Mouse (Mus musculus): ENCODE data around the gene Rbms1.

The Rbms1 gene

DNA sequence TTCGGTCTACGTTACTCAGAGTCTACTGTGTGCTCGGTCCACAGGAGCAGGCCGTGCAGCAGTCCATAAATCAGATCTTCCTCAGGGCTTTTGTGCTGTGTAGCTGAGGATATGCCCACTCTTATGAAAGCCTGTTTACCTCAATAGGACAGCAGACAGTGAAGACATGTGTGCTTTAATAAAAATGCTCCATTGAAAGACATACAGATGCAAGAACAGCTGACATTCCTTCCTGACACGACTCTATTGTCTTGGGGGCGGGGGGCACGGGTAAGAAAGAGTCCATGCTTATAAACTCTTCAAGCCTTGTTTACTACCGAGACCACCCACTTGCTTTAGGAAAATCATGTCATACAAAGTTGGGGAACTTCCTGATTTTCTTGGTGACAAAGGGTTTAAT, 196.6 kb downstream of the Rbms1 start:
- no peak for DNase-seq (ENCODE audit: low read depth)

DNA sequence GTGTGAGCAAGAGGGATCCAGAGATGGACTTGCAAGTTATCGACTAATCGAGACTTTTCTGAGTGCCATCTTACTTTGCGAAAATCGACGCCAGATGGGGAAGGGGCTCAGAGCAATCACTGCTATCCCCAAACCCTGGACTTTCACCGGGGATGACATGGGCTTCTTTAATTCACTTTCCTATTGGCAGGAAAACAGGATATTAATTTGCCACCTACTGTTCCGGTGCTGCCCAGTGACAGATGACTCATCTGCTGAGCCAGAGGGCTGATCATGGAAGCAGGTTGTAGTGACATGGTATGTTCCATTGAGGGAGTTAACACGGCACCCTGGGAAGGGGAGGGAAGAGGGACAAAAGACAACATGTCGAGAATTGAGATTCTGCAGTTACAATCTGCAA, 206.8 kb downstream of the Rbms1 start:
- DNase-seq (ENCODE audit: low read depth) = no peak

DNA sequence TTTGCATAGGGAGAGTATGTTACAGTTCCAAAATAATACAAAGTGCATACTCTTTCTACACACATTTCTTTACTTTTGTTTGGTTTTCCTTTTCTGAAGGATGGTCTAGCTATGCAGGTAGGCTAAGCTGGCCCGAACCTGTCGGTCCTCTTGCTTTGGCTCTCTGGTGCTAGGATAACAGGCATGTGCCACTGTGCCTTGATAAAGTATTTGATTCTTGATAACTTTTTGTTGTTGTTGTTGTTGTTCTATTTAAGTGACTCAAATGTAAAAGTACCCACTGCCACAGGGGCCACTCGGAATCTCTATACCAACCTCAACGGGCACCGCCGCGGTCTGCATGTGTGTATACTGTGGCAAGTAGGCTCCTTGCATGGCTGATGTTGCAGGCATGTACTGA, 207.9 kb downstream of the Rbms1 start:
- no peak for DNase-seq (ENCODE audit: low read depth)

DNA sequence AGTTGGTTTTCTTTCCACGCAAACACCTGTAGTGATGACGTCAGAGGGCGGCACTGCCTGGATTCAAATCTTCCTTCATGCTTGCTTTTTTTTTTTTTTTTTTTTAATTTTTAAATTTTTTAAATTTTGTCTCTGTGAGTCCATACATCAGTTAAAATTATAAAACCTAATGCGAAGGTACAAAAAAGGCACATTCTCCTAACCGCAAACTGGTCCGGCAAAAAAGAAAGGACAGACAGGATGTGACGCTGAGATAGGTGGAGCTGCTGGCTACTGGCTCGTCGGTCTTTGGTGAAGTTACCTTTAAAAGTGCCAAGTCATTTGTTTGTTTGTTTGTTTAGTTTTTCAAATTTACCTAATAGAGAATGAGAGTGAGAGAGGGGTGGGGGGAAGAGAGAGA, 211.7 kb downstream of the Rbms1 start:
- DNase-seq (ENCODE audit: low read depth) = no peak

DNA sequence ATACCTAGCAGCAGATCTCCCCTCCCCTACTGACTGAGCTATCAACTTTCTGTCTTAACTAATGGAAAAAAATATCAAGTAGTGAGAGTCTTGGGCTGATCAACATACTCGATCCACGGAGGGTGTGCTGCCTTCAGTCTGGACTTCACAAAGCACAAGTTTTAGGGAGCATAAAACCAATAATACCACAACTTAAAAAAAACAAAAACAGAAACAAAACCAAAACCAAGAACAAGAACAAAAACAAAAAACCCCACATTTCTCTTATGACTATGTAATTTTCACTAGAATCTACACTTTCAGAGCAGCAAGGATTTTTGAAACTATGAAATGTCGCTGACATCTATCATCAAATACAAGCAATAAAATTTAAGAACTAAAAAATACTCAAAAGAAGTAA, 212.4 kb downstream of the Rbms1 start:
- peak; percentile 40 for DNase-seq (ENCODE audit: low read depth)

DNA sequence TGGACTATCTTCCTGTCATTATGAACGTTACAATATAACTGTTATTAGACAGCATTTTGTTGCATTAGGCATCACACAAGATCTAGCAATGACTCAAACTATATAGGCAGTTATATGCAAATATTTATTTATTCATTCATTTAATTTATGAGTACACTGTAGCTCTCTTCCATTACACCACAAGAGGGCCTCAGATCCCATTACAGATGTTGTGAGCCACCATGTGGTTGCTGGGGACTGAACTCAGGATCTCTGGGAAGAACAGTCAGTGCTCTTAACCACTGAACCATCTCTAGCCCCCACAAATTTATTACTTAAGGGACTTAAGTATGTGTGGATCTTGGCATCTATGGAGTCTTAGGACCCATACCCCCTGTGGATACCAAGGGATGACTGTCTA, 214.4 kb downstream of the Rbms1 start:
- no peak for DNase-seq (ENCODE audit: low read depth)

DNA sequence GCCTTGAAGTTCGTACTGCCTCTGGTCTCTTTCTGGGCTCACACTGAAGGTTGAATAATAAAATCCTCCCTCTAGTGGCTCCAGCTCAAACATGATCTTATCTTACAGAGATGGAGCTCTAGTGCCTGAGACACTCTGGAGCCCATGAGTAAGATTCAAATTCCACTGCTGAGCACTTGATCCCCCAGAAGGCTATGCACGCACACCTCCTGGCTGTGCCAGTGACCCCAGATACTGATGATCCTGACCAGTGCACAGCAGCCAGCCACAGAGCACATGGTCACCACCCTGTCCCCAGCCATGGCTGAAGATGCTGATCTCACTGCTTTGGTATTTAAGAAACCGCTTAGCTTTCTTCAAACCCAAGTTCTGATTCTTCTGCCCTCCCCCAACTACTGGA, 215.4 kb downstream of the Rbms1 start:
- DNase-seq (ENCODE audit: low read depth) = no peak

DNA sequence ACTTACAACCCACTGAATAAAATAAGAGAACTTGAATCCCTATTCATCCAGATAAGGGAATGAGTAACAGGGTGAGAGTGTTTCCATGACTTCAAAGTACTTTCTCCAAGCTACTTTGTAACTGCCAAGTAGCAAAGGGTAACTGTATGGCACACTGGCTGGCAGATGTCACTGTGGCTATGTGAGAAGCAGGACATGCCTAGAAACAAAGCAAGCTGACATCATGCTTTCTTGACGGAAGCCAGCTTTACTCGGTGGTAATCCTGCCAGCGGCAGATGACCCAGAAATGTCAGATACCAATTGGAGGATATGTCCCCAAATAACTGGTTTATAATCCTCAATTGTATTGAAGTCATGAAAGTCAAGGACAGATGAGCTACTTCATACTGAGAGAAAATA, 218.3 kb downstream of the Rbms1 start:
- DNase-seq (ENCODE audit: low read depth) = no peak

DNA sequence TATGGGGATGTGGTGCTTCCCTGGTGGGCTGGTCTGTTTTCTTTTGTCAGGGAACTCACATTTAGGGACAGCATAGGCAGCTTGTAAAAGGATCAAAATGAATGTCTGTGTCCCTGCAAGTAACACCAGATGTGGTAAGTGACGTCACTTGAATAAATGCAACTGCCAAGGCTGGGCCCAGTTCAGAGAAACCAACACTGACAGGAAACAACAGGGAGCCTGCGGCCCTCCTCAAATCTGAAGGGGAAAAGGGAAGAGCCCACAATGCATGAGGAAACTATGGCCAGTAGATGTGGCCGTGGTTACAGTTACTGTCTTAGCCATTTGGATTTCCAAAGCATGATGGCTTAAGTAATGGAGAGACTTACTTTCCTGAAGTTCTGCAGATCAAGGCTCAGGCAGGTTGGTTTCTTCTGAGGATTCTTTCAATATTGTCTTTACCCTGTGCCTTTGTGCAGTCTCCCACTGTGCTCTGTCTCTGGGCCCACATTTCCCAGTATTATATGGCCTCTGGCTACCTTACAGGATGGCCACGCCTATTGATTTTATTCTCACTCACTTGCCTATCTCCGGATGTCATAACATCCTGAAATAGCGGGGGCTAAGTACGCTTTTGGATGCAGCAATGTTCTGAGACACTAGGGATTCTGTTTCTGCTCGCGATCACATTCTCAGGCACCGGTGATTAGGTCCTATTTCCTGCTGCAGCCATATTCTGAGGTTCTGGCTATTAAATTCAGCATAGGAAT, 223.4 kb downstream of the Rbms1 start:
- DNase-seq (ENCODE audit: low read depth) = peak; percentile 54

DNA sequence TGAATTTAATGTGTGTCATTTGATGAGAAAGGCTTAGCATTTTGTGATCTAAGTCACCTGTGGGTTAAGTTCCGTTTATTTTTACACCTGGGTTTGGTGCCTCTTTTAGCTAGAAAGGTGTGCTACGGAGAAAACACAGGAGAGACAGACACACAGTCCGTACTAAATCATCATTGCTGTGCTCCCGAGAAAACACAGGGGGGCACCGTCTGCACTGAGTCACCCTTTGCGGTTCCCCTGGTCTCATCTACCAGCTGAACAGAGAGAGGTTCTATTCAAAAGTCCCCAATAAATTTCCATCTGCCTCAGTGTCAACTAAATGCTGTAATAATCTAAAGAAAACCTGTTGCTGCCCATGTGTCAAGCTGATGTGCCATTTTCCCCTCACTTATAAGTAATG, 232.1 kb downstream of the Rbms1 start:
- no peak for DNase-seq (ENCODE audit: low read depth)

DNA sequence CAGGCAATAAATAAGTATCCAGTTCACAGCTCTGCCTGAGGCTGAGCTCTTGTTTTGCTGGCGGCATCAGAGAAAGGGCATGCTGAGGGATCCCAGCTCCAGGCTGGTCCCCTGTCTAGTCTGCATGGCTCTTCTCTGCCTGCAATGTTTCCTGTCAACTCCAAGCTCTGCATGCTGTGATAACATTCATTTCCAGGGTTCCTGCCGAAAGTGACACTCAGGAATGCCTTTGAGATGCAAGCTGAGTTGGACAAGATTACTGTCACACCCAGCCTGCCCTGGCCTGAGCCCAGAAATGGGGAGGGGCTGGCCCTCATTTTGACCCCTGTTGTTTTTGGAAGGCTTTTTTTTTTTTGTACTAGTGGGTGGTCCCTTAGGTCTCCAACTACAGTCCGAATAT, 233.0 kb downstream of the Rbms1 start:
- DNase-seq (ENCODE audit: low read depth) = no peak

DNA sequence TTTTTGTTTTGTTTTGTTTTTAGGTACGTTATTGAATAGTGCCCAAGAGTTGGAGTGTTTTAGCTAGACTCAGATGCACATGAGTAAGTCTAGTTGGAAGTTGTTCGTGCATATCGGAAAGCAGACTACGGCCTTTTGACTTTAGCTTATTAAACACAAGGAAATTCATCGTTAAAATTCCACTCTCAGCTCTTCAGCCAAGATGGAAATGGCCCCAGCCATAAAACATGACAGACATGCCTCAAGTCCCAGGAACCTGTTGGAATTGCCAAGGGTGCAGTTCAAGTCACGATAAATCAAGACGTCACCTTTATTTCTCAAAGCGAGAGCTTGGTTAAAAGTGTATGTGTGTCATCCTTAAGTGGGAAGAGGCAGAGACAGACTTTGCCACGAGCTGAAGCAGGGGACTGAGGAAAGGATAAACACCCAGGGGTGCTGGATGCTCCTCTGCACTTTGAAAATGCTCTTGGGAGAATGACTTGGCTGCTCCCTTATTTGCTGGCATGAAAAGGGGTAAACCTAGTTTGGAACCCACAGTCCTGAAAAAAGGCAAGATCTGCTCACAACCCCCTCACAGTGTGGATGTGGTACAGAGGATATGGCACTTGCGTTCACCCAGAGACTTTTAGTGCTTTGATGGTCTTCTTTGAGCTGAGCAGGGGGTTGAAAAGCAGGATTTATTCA, 233.9 kb downstream of the Rbms1 start:
- no peak for DNase-seq (ENCODE audit: low read depth)

DNA sequence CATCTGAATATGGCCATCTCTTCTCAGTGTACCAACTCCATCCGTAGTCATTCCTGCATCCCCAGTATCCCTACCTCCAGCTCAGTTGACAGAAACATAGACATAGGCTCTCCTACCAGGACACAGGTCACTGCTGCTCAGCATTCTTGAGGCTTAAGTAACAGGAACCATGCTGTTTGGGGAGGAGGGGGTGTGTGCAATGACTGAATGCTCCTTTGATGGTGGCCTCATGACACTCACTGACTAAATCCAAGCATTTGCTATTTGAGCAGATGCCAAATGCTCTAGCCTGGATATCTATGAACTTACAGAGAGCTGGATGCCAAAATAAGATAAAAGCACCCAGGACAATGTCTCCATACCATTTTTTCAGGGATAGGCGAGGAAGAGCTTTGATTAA, 238.3 kb downstream of the Rbms1 start:
- no peak for DNase-seq (ENCODE audit: low read depth)

DNA sequence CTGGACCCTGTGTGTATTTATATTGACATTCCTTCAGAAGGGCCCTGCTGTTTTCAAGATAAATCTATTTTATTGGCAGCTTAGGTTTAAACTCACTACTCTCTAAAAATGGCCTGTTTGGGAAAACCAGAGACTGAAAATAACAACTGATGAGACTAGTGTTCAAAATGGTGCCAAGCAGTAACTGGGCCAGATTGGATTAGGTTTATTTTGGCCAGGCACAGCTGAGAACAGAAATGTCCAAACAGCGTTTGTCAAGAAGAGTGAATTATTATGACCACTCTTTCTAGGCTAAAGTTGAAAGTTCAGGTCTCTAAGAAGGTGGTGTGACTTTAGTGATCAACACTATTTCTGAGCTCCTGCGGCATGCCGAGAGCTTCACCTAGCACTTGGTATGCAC, 240.0 kb downstream of the Rbms1 start:
- DNase-seq (ENCODE audit: low read depth) = no peak

DNA sequence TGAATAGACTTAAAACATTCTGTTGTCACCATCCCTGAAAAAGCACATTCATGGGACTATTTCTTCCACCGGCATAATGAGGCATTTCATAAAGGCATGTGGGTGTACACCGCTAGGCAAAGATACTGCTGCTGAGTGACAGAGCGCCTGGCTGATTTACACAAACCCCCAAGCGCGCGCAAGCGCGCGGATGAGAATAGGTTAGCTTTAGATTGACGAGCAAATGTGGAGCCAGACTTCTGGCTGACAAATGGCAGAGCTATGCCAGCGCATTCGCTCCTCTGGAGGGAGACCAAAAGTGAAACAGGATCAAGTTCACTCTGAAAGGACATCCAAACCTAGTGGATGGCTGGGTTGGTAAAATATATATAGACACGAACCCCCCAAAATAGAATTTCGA, 240.5 kb downstream of the Rbms1 start, which contains the start of gene Itgb6:
TSS of gene Itgb6 (minus strand) at position 130 of the 400 bp plus-strand sequence.
- no peak for DNase-seq (ENCODE audit: low read depth)

DNA sequence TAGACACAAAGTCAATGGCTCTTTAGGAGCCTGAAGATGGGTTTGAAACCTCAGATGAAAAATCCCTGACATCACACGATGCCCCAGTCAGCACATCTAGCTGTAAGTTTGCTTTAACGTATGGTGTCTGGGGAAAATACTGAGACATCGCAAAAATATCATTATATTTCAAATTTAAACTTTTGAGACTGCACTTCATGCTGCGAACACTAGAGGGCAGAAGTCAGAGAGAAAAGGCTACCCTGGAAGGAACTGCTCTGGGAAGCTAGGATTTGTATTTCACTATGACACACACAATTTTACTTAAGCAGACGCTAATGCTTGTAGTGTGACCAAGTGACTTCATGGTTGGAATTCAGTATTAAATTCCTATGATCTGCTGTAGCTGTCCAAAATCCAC, 242.1 kb downstream of the Rbms1 start:
- peak; percentile 61 for DNase-seq (ENCODE audit: low read depth)

DNA sequence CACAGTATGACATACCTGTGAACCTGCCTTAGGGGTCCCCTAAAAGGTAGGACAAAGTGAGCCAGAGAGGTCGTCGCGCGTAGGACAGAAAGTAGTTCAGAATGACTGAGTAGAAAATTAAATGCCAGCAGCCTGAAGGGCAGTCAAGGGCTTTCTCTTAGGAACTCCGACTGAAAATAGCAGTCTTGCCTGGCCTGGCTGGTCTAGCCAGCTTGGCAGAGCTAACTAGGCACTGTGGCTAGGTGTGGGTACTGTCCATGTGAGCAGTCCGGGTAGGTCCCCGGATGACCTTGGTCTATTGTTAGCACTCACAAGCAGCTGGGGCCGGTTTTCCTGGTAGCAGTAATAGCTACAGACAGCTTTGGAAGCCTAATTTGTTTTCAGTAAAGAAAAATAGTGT, 242.8 kb downstream of the Rbms1 start:
- DNase-seq (ENCODE audit: low read depth) = no peak

DNA sequence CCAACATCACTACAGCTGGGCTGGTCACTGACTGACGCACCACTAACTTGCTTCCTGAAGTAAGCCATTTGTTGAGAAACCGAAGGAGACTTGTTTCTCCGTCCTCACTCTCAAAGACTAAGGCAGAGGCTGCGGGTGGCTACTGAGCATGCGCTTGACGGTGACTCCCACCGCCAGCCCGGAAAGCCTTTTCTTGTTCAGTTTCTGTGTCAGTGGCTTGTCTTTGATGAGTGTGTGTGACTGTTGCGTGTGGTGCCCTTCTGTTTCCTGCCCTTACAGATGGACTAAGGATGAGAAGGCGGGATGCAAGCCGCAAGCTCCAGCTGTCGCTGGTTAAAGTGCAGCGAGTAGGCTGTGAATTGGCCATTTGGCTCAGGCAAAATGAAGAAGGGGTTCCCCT, 245.6 kb downstream of the Rbms1 start:
- peak; percentile 81 for DNase-seq (ENCODE audit: low read depth)

DNA sequence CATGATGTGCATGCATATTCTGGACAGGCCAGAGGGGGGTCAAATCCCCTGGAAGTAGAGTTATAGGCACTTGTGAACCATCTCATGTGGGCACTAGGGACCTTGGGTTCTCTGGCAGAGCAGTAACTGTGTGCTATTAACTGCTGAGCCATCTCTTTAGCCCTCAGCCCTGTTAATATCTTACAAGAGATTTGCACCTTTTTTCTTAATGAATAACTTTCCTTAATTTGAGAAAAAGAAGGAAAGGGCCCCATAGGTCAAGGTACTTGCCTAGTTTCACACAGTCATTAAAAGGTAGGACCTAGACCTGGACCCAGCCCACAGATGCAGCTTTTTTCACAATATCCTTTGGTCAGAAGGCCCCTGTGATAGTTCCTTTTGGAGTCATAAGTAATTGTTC, 246.4 kb downstream of the Rbms1 start:
- DNase-seq (ENCODE audit: low read depth) = no peak

DNA sequence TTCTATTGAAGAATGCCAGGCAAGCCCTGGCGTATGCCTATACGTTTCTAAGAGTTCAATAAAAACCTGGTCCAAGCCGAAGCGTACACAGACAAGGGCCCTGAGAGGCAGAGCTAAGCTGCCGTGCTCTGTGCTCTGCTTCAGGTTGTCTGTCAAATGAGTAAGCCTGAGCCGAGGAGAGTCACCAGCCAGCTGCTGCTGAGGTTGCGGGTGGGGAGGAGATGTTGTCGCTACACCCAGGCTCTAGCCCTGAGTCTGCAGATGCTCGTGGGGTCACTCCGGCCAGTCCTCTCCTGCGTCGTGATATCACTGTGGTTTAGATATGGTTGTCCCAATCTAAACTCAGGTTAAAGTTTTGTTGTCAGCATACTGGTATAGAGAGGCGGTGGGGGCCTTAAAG, 247.2 kb downstream of the Rbms1 start:
- DNase-seq (ENCODE audit: low read depth) = no peak

DNA sequence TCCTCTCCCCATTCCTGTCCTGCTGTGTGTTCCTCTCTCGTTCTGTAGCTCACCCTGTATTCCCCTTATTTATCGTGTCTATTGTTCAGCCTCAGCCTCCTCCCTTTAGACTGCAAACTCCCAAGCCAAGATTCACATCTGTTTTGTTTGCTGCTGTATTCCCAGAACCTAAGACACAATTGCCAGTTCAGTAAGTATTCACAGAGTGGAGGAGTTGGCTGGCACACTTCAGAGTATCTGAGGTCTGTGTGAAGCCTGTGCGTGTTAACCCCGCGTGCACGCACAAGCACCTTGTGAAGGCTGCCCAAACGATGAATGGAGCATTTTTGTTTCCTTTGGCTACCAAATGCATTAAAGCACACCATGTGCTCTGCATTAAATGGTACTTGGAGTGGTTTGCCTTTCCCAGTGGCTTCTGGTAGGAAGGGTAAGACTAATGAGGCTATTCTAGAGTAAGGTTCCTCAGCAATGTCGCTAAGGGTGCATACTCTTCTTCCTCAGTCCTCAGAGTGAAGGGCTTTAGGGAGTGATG, 248.0 kb downstream of the Rbms1 start:
- no peak for DNase-seq (ENCODE audit: low read depth)

DNA sequence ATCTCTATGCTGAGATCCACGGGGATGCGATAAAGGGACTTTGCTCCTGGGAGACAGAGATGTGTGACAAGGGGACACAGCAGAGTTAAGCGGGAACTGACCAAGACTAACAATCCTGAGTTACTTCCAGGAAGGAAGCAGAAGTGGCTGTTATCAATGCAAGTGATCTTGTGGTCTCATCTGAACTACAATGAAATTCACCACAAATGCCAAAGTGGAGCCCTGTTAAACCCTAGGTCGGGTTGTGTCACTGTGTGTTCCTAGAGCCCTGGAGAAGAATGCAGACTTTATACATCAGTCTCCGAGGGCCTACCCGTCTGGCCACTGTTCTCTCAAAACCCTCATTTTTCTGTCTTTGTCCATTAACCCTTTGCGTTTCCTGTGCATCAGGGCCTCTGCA, 248.5 kb downstream of the Rbms1 start:
- DNase-seq (ENCODE audit: low read depth) = no peak

DNA sequence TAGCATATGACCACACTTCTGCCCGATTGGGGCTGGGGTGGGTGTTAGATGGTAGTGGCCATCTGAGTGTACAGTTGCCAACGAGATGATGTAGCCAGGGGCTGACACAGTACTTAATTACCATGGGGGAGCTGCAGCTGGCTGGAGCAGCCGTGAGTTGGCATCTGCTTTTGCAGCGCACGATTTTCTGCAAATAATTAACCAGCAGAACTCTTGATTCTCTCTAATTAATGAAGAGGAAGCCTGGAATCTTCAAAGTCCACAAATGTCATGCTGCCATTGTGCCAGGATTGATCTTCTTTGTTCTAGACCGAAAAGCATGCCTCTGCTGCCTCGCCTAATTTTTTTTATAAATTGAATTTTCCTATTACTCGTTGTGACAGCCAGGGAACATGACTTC, 249.1 kb downstream of the Rbms1 start:
- DNase-seq (ENCODE audit: low read depth) = no peak

DNA sequence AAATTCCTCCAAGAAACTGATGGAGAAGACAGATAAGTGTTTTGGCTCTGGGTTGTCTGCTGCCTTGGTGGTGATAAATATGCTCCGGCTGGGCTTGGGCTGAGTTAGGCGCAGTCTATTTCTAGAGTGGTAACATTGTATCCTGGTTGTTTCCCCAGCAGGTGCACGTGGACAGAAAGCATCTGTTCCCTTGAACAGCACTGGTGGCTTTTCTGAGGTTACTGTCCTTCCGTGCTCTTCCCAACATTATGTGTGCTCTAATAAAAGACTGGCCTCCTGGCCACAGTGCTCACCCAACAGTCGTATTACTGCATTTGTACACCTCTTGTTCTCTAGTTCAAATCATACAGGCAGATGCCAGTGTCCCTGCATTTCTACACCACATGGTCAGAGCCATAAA, 250.1 kb downstream of the Rbms1 start:
- DNase-seq (ENCODE audit: low read depth) = no peak
